Mouse (Mus musculus) spleen, adult 12 weeks (tissue): Measurements from ENCODE around the gene Mxi1.
A peak's percentile ranks its signal among the peaks of the same experiment; 100 is the strongest.

Source experiments
- DNase-seq: peaks from one replicate; pipeline ENCODE4 v3.0.0; 2022; ENCODE audit warnings: low spot score

Mxi1 gene

DNA sequence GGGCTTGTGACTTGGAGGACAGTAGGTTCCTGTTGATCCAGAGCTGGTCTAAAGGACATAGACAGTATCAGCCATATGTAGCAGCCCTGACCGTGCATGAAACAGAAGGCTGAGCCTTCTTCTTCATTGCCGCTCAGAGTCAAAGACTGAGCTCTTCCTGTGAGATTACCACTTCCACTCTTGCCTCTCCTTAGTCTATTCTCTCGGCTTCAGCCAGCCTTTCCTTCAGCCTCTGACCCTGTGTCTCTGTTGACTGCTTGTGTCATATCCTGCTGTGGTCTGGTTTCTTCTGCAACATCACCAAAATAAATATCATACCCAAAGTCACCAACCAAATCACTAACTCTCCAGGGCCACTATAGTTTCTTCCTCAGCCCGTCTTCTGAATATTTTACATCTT, 88.9 kb downstream of the Mxi1 start:
- no peak for DNase-seq

DNA sequence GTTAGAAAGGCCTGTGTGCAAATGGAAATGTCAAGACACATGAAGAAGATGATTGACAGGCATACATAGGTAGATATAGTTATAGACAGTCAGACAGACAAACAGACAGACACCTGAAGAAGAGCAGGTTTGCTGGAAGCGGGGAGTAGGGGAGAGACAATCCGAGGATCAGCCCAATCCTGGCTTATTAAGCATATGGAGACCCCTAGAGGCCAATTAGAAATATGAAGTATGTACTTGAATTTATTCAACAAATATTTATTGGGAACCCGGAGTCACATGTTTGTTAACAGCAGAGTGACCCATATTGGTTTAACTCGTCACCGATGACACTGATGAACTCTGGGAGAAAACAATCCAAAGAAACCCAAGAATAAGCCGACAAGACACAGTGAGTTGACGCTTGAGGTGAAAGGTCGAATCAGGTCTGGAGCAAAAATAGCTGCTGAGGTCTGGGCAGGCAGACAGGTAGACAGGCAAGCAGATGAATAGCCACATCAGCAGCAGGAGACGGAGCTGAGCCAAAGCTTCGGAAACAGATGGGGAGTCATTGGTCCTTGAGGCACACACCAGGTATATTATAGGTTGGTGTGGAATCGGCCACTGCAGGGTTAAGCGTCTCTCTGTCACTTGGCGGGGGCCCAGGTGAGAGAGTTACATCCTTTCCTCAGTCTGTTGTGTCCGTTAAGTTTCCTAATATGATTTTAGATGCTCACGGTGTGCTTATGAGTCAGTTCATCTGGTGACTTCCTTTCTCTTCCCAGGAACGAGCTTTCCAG, 90.2 kb downstream of the Mxi1 start:
- no peak for DNase-seq

DNA sequence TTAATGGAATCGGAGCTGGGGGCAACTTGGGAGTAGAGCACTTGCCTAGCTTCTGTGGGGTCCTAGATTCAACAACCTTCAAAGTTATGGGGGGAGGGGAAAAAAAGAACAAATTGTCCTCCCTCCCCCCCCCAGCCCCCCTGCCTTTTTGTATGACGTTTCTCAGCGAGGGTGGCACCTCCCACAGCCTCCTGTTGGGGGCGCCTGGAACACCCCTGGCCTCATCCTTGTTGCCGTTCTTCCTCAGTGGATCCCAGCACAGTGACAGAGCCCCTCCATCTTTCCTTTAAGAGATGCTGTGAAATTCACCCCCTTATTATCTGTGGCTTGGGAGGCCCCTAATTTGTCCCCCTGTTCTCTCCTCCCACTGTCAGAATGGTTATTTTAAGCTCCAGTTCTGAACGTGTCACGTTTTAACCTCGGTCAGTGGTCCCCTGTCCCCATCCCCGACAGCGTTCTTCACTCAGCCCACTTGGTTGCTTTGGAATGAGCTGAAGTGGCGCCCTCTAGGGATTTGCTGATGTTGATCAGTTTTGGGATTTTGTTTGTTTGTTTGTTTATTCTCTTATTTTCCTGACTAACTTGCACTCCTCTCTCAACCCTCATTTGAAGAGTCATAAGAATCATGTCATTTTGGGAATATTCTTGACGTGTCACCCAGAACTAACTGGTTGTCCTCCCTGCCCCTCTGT, 92.6 kb downstream of the Mxi1 start:
- DNase-seq, result no peak

DNA sequence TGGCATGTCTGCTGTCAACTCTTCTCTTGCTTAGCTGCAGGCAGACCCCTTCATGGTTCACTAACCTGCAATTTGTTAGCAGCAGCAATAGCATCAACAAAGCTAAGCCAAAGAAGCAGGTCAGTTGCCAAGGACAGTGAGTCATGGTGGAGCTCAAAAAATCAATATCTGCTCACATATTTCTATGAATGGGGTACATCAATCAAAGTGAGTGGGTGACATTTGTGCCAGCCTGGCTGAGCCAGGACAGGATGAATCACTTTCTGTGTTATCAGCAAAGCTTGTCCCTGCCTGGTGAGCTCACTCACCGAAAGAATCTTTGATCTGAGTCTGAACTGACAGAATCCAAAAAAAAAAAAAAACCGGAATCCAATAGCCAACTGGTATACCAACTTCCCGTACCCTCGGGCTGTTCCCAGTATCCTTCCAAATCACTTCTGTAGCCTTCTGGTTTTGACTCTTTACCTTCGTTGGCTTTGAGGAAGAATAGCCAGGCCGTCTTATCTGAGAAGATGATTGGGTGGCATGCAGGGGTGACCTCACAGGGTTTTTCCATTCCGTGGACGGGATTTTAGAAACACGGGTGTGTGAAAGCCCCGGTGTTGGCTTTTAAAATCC, 94.0 kb downstream of the Mxi1 start:
- no peak for DNase-seq

- no peak for DNase-seq
Measured at GRCm38 (mm10) chr19:53404837-53405356, 94.6 kb downstream of the Mxi1 start.

GRCm38 (mm10) chr19:53405810-53406209, 95.5 kb downstream of the Mxi1 start:
- no peak for DNase-seq

DNA sequence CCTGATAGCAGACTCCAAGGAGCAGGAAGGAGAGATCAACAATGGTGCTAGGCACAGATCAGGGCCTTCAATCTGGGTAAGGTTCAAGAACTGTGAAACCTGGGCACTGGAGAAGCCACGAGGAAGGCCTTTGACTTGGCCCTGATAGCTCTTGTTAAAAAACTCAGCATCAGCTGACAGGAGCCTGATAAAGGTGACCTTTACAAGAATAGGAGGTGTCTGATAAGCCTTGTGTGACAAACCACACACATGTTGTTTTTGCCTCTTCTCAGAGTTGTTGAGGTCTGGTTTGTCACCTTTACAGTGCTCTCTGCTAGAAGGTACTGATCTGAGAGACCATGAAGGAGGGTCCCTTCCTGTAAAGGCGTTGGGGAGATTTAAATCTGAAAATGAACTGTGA, 97.0 kb downstream of the Mxi1 start:
- no peak for DNase-seq

DNA sequence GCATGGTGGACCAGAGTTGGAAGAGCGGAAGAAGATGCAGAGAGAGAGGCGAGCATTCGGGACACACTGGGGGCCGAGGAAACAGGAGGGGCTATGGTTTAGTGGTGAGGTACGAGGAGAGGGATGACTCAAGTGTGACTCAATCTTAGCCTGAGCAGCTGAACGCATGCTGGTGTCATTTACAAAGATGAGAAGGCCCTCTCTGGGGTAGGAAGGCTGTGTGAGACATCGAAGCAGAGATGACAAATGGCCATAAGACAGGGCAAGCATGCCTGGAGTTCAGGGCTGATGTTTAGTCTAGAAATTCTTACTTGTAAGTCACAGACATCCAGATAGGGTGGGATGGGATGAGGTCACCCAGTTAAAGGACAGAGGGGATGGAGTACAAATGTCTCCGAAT, 98.1 kb downstream of the Mxi1 start:
- no peak for DNase-seq

- no peak for DNase-seq
Measured at GRCm38 (mm10) chr19:53409663-53410307, 99.5 kb downstream of the Mxi1 start.

- no peak for DNase-seq
Measured at GRCm38 (mm10) chr19:53412149-53412848, 102.0 kb downstream of the Mxi1 start.

GRCm38 (mm10) chr19:53413617-53414380, 103.5 kb downstream of the Mxi1 start:
- DNase-seq, result no peak

DNA sequence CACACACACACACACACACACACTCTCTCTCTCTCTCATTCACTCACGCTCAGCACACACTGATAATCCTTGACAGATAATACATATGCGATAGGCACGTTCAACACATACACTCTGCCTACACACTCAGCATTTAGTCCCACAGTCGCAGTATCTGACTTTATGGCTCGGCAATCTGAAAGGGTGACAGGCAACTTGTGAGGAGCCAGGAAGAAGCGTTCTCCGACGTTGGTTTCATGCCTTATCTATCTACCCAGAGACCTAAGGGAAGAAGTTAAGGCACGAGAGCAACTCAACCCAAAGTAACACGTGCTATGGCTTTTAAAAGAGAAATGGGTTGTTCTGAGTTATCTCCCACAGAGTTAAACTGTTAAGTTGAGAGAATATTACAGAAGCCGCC, 104.3 kb downstream of the Mxi1 start:
- no peak for DNase-seq

- no peak for DNase-seq
Measured at GRCm38 (mm10) chr19:53415198-53415597, 104.9 kb downstream of the Mxi1 start.

GRCm38 (mm10) chr19:53419834-53420233, 109.5 kb downstream of the Mxi1 start:
- DNase-seq, result peak; percentile 55

- DNase-seq, result peak; percentile 43
Measured at GRCm38 (mm10) chr19:53420924-53421582, 110.7 kb downstream of the Mxi1 start.

GRCm38 (mm10) chr19:53421583-53422188, 111.4 kb downstream of the Mxi1 start:
- DNase-seq, result no peak

- no peak for DNase-seq
Measured at GRCm38 (mm10) chr19:53422358-53423308, 112.3 kb downstream of the Mxi1 start.

GRCm38 (mm10) chr19:53423341-53423753, 113.0 kb downstream of the Mxi1 start:
- DNase-seq, result peak; percentile 55
